Mouse (Mus musculus): ENCODE data around the gene Il1rapl2.

Gene Il1rapl2

DNA sequence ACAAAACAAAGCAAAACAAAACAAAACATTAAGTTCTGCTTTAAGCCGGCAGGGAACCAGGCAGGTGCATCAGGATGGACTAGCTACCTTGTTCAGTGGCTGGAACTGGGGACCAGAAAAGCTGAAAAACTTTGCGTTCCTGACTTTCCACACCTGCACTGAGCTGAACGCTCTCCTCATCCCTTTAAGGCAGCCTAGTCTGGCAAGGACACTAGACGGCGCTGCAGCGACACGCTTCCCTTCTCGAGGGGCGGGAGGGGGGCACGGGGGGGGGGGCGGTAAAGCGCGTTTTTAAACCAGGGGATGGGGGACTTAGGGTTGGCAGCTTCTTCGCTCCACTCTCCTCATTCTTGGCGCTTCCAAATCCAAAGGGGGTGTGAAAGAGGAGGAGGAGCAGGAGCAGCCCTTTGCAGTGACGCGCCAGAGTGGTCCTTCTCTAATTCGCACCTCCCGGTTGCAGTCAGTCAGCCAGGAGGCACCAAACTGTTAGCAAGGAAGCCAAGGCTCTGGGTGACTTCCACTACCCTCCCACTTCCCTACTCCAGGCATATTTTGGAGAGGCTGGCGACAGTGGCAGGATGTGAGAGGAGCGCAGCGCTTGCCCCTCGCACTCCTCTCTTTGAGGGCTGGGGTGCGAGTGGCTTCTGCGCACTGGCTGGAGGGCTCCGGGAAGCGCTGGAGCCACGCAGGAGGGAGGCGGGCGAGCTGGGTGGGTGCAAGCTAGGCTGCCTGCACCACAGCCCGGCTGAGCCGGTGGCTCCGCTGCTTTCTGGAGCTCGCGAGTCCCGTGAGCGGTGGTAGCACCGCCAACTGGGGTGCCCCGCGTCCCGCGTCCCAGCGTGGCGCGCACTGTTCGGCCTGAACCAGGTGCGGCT, at the start of gene Il1rapl2:
Gene Il1rapl2, plus strand, starts transcription at position 288 of the 875 bp plus-strand sequence.
- DNase-seq: no peak

DNA sequence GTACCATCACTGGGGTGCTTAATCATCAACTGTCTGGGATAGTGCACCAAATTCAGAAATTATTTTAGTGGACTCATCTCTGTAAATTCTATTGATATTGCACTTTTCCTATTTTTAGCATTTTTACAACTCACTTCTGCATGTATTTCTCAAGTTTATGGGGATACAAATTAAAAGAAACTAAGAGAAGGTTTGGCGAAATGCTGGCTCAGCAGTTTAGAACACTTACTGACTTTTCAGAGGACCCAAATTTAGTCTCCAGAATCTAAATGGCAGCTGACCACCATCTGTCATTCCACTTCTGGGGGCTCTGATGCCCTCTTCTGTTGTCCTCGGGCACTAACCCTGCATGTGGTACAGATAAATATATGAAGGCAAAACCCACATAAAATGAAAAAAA, 22.1 kb upstream of the Il1rapl2 start:
- DNase-seq: no peak

DNA sequence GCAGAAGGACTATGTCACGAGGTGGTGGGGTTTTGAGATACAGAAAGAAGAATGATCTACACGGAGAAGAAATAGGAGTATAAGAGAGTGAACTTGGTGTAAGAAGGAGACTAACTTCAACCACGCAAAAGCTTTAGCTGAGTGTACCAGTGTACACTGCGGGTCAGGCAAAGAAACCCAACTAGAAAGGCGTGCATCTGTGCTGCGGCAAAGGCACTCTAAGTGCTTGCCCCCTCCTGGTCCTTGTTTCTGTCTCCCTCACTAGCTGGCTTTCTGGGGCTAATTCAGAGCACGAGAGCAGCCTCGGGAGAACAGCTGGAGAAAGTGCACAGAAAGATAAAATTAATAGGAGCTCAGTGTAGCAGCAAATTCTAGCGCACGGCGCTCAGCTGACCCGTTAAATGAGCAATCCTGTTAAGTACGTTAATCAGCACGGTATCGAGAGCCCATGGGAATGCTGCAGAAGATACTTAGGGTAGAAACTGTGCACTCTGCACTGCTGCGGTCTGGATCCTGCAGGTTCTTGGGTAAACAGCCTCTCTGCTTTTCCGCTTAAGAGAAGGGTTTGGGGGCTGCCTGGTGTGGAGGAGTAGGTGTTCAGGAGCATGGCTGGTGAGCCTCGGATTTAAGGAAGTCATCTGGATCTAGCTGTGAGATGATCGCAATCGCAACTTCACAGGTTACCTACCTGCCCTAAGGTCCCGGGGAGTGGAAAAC, 778 bp upstream of the Il1rapl2 start:
- DNase-seq: no peak

DNA sequence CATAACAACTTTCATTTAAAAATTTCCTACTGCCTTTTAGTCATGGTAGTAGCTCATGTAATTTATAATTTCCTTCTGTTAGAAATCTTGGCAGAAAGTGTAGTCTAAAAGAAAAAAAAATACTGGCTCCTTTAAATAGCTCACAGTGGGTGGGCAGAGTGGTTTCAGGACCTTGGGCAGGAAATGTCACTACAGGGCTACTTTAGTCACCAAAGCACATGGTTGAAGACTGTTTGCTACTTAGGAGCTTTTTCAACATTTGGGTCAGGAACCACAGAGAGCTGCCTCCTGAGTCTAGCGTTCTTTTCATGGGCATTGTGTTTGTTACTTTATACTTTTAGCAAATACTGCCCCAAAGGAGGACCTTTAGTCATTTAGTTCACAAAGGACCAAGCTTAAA, 12.2 kb downstream of the Il1rapl2 start:
- no peak for DNase-seq

DNA sequence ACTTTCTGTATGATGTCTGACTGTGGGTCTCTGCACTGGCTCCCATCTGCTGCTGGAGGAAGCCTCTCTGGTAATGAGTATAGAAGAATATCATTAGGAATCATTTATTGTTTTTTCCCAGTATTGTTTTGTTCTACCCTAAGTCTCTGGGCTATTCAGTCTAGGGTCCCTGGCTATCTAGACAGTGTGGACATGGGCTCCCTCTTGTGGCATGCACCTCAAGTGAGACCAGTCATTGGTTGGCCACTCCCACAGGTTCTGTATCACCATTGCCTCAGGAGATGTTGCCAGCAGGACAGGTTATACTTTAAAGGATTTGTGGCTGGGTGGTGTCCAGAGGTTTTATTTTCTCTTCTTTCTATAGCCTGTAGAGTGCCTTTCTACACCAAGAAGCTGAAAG, 50.3 kb downstream of the Il1rapl2 start:
- DNase-seq: no peak

DNA sequence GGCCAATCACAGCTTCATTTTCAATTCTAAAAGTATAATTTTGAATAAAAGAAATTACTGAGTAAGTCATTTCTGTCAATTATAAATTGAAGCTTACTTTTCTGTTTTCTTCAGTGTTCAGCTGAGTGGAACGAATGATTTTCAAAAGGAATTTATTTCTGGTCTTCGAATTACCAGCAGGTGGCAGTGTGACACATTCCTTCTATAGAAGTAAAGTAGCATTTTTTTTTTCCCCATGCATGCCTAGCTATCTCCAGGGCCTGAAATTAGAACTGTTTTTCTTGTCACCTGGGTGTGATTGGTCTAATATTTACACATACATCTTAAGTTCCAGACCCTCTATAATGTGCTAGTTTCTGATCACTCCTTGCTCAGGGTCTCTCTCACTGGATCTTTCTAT, 96.6 kb downstream of the Il1rapl2 start:
- DNase-seq: no peak

DNA sequence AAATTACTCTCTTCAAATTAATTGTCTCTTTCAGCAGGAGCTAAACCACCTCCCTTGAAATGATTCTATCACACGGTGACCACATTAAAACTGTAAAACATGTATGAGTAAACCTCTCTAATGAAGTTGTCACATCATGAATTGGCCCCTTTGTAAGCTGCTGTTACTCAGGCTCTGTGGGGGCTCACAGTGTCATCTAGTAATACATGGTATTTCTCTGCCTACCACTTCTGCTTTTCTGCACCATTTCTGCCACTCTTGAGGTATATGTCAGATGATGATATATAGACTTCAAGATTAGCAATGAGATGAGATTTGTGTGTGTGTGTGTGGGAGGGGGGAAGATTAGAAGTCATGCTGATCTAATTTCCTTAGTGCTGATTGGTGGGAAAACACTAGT, 117.6 kb downstream of the Il1rapl2 start:
- no peak for DNase-seq

DNA sequence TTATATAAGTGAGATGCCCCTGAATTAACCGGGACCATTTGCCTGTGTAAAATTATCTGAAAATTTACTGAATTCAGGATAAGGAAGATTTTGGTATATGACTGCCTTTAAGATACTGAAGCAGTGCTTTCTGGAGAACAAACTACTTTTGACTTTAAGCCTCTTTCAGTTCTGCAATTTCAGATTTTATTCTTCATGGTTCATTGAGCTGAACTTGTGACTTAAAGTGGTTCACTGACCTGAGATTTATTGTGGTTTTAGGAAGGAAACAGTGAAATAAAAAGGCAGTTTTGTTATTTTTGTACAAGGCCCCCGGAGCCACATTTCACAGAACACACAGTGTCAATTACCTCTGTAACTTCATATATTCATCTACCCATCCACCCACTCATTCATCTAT, 129.6 kb downstream of the Il1rapl2 start:
- no peak for DNase-seq

DNA sequence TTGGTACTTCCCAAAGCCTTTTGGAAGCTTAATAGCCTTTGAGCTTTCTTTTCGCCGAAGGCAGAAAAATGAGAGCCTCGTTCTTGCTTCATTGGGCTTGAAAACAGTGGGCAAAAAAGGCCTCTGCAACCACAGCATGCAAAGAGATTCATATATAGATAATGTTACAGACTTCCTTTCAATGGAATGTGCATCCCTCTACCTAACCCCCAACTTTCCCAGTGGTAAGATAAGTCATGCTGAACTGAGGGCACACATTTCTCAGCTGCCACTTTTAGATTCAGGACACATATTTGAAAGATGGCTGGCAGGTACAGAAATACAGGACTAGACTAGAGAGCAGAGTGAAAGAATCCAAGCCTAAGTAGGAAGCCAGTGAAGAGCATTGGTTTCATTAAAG, 185.1 kb downstream of the Il1rapl2 start:
- DNase-seq: no peak

DNA sequence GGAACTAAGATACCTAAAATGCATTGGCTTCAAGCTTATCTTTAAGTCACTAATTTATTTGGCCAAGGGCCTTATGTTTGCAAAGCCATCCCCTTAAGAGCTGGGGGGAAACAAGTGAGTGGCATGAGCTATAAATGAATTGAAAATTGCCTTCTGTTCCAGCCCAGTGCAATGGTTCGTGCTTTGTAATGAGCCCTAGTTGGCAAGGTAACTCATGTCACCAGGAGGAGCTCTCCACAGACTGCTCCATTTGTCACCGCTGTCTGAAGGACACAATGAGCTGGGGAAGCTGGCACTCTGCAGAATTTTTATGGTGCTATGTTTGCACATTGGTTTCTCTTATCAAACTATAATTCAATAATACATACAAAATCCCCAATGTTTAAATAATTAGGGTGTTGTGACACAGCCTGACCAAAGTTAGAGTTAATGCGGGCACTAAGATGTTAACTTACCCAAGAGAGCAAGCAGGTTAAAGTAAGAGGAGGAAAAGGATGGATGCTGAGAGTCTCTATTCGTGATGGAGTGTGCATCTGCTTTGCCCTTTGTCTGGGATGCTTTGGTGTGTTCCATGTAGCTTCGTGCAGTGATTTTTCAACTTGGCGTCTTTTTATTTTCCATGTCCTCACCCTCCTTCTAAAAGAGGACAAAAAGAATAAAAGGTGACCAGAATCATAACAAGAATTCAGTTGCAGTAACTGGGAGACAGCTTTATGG, 235.2 kb downstream of the Il1rapl2 start:
- no peak for DNase-seq

DNA sequence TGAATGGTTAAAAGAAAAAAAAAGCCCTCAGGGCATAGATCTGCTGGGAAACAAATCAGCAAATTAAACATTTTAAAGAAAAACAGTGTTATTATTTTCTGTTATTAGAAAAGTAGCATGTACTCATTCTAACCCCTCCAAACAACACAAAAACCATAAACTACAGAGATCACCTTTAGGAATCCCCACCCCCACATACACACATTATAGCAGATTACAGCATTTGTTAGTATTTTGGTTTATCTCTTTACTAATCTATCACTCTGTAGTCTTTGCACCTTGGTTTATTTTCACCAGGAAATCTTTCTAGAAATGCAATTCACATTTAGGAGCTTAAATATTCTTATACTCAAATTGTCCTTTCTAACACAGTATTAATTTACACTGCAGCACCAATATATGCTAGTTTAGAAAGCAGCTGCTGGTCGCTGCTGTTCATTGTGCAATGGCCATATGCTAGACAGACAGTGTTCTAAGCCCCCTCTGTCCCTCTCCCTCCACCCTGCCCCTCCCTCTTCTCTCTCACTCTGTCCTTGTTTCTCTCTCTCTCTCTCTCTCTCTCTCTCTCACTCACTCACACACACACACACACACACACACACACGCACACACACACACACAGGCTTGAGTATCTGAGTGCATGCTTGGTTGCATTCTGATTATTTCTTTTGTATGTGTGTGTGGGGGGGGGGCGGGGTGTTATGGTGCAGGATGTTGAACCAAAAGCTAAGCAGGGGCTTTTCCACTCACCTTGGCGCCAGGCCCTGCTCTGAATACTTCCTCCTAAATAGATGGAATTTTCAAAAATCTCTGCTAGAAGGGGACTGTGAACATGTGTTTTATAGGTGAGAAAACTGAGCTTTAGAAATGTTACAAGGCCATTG, 236.1 kb downstream of the Il1rapl2 start:
- DNase-seq: no peak

DNA sequence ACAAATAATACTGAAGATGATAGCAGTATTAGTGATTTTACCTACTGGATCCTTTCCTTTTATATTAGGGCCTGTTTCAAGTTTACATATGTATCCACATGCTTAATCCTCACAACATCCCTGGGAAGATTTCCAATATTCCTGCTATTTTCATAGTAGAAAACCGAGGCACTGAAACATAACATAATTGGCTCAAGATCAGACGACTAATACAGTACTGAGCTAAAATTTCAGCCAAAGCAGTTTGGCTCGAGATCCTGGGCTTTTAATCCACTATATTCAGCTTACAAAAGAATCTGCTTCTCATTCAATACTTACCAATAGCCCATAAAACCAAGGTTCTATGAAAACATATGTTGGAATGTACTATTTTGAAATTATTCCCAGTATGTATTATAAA, 239.1 kb downstream of the Il1rapl2 start:
- no peak for DNase-seq

DNA sequence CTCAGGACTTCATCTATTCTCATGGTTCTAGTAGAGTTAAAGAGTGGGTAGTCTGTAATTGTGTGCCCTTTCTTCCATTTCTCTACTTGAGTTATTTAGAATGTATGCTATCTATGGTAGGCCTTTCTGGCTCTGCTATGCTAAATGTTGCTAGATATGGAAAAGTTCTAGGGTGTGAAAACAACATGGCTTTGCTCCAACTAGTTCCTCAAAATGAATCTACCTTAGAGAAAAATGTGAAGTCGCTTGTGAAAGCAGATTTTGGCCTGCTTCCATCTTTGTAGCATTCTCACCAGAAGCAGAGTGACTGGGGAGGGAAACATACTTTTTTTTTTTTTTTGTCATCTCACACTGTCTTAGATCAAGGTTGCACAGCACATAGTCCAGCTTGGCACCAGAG, 241.7 kb downstream of the Il1rapl2 start:
- no peak for DNase-seq

DNA sequence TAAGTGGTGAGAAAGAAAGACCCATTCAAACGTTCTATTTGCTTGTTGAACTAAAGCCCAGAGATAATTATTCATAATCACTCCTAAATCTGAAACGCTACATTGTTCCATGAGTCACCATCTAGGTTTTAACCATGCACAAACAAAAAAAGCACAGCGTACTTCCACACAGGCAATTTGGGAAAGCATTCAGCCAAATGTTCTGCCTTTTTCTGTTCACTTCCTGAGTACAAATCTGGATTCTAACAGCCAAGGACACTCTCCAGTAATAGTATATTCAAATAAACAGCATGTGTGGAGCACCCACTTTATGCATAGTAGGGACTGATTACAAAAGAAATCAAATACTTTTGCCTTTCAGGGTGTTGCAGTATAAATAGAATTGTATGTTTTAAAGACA, 278.5 kb downstream of the Il1rapl2 start:
- DNase-seq: no peak

DNA sequence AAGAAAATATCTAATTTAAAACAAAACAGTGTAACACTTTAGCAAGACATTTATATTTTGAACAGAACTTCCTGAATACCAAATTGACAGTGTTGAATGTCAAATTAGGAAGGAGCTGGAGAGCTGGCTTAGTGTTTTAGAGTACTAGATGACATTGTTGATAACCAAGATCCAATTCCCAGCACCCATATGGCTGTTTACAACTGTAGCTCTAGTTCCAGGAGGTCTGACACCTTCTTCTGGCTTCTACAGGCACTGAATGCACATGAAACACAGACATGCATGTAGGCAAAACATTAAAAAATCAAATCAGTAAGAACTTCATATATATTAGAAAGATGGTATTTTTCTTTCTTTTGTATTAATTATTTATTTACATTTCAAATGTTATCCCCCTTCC, 353.1 kb downstream of the Il1rapl2 start:
- no peak for DNase-seq

DNA sequence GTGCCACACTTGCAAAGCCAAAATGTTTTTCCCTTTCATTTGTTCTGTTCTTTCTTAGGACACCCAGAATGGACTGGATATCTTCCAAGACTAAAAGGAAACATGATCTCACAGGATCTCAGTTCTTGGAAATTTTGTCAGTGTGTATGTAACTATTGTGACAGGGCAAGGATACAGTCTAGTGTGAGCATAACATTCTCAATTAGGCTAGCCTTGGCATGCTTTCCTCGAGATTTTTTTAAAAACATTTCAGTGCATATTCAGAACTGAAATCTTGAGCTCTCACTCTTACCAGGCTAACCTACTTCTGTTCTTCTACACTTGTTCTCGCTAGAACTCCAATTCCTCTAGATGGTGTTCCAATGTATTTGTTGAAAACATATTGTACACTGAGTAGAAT, 356.4 kb downstream of the Il1rapl2 start:
- DNase-seq: no peak

DNA sequence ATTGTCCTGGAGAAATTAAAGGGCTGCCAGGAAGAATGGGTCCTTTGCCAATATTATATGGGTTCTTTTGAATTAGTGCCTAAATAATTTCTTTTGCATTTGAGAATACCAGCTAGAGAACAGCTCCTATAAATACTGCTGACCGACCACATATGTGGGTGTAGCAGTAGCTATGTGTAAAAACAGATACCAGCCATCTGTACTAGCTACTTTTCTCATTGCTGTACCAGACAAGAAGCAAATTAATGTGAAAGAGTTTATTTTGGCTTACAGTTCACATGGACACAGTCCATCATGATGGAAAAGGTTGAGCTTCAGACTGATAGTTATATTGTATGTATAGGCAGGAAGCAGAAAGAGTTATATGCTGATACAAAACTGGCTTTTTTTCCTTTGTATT, 377.3 kb downstream of the Il1rapl2 start:
- DNase-seq: no peak

DNA sequence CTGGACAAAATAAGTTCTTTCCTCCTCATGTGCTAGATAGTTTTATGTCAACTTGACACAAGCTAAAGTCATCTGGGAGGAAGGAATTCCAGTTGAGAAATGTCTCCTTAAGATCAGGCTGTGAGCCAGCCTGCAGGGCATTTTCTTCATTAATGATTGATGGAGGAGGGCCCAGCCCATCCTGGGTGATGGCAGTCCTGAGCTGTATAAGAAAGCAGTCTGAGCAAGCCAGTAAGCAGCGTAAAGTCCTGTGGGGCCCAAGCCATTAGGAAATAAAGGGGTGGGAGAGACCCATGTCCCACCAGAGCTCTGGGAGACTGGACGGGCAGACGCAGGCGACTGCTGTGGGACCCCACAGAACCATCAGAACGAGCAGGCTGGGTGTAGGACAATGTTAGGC, 400.9 kb downstream of the Il1rapl2 start:
- no peak for DNase-seq

DNA sequence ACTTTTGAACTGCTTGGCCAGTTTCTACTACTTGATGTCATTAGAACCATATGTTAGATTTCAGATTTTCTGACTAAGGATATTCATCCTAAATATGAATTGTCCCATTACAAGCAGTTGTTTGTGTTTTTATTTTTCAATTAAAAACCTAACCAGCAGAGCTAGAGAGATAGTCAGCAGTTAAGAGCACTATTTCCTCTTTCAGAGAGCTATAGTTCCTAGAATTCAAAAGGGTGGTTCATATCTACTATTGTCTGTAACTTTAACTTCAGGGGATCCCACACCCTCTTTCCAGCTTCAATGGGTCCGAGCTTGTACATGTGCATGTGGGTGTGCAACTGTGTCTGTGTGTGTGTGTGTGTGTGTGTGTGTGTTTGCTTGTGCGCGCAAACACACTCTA, 472.7 kb downstream of the Il1rapl2 start:
- no peak for DNase-seq

DNA sequence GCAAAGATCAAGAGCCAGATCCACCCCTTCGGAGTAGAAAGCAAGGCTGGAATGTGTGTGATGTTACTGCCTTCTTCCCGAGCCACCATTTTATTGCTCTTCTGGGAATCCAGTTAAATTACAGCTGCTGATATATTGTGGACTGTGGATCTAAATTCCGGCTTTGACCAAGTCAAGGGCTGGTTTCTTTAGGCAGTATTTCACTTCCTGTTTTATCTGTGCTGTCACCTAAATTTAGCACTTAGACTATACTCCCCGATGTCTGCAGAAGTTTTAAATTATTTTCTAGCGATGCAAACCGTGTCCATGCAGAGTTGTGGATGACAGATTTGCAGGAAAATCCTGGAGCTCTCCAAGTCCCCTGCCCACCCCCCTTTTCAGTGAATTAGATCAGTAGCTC, 533.5 kb downstream of the Il1rapl2 start:
- no peak for DNase-seq

DNA sequence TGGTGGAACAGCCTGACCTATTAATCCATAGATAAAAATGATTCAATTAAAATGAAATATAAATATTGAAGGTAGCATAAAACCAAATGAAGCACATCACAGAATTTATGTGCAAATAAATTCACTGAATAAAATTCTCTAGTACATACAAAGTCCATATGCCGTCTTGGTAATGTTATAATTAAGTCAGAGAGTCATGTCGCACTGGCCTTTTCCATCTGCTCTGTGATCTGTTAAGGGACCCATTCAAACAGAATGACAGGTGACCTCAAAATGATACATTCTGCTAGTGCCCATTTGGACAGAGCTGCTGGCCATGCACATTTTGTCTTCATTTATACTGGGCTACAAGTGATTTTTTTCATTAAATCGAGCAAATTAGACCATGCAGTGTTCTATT, 534.3 kb downstream of the Il1rapl2 start:
- no peak for DNase-seq

DNA sequence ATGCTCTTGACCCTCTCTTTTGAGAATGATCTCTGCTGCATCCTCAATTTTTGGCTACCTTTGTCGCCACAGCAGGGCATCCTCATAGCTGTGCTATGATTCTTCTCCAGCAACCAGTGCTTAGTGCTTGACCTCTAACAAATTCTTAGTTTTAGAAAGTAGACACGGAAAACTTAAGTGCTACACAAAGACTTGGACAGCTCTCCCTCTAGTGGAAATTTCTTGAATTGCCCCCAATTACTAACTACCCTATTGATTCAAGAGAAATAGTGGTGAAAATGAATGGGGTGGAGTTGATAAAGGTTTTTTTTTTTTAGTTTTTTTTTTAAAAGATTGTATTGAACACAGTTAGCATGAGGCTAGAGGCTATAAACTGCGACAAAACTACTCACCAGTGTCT, 599.7 kb downstream of the Il1rapl2 start:
- DNase-seq: no peak

DNA sequence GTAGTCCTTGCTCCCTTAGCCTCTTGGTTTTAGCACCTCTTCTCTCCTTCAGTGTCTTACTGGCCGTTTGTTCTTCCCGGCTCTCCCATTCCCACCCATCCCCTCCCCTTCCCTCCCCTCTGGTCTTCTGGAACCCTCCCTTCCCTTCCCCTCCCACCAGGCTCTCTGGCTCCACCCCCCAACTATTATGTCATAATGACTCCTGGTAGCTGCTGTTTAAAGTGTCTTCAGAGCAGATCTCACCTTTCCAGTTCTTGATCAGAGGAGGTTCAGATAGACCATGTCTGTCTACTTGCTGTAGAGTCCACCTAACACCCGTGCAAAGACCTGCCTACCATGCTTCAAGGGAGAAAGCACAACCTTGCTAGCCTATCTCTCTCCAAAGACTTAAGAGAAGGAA, 639.1 kb downstream of the Il1rapl2 start, which contains the start of gene Tex13a:
Gene Tex13a, minus strand, starts transcription at position 101 of the 400 bp plus-strand sequence.
- DNase-seq: no peak
